Mouse (Mus musculus) limb, embryonic 12.5 days (tissue): ENCODE data around the gene Mapk3. TPM values are rescaled to one million over a fixed set of nuclear protein-coding genes. Genes with fewer than 3 reads are reported as not detected.
A peak's percentile ranks its signal among the peaks of the same experiment; 100 is the strongest.
"Not testable (repeated sequence)": the region's sequence is repeated elsewhere in the genome, so short reads cannot be mapped to it uniquely, and the experiment has no call there.

Source experiments
- ATAC-seq: fragments of 200-750 bp; cut with Nextera tagmentation; 2 replicates; pipeline ENCODE4 v1.8.0; 2017; ENCODE audit warnings: low read depth, moderate TSS enrichment; ENCODE audit not compliant: insufficient number of reproducible peaks, insufficient read depth, low FRiP score, low TSS enrichment
- H3K27ac ChIP-seq: fragments of 300-500 bp; sonication (generic); 2 replicates; pipeline ENCODE4 v1.5.1; 2016; ENCODE audit warnings: mild to moderate bottlenecking, moderate library complexity
- H3K27me3 ChIP-seq: fragments of 300-500 bp; sonication (generic); 2 replicates; pipeline ENCODE4 v1.6.1; 2016; ENCODE audit warnings: mild to moderate bottlenecking, moderate library complexity
- H3K36me3 ChIP-seq: fragments of 300-500 bp; sonication (generic); 2 replicates; pipeline ENCODE4 v1.6.1; 2016; ENCODE audit warnings: mild to moderate bottlenecking, moderate library complexity
- H3K4me1 ChIP-seq: fragments of 300-500 bp; sonication (generic); replicated peaks from 2 replicates; pipeline ENCODE4 v1.6.1; 2016
- H3K4me2 ChIP-seq: fragments of 300-500 bp; sonication (generic); 2 replicates; pipeline ENCODE4 v1.6.1; 2016; ENCODE audit warnings: mild to moderate bottlenecking, moderate library complexity
- H3K4me3 ChIP-seq: fragments of 300-500 bp; sonication (generic); replicated peaks from 2 replicates; pipeline ENCODE4 v1.5.1; 2016; ENCODE audit warnings: mild to moderate bottlenecking
- H3K9ac ChIP-seq: fragments of 300-500 bp; sonication (generic); replicated peaks from 2 replicates; pipeline ENCODE4 v1.6.1; 2016; ENCODE audit warnings: mild to moderate bottlenecking, moderate library complexity
- H3K9me3 ChIP-seq: fragments of 300-500 bp; sonication (generic); 2 replicates; pipeline ENCODE4 v1.6.1; 2016; ENCODE audit warnings: mild to moderate bottlenecking, moderate library complexity
- WGBS: fragments of 180-500 bp; shearing (Covaris S2); methylation state at CpG from one replicate; pipeline ENCODE4 v1.1.7; 2016; 5-methylcytosine and 5-hydroxymethylcytosine counted together
- polyA plus RNA-seq: library from polyadenylated mRNA; unstranded; fragments of >200 nt; fragmentation: Nextera tagmentation; extraction: Ambion mirVana; gene quantifications from 2 replicates; pipeline ENCODE4 v1.2.1, GENCODE M21; 2016

Gene Mapk3
- polyA plus RNA-seq, 1 experiment from 2014 or later: 36.4 TPM

DNA sequence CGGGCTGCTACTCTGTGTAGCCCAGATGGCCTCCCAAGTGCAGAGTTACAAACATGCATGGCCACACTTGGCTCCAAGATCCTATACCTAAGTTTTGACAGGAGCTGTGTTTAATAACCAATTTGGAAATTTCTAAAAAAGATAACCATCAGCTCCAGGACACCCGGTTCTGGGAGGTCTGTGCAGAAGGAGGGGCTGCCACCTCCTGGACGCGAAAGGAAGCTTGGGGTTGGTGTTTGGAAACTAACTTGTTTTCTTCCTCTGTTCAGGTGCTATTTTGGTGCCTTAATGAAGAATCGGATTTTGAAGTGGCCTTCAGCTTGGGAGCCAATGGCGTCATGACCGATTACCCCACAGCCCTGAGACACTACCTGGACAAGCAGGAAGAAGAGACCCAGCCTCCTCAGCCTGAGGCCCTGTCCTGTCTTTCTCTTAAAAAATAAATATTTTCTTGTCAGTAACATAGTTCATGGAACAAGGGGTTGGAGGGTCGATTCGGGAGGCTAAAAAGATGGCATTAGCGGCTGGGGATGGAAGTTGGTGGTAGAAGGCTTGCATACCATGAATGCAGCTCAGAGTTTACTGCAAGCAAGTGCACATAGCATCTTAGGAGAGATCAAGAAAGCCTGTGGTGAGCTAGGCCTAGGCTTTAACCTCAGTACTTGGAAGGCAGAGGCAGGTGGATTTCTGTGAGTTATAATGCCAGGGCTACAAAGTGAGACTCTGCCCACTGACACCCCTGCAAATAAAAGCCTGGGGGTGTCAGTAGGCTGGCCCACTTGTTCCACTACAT lies 16.0 kb downstream of the Mapk3 start:
- 82% methylated on average over 10 of the region's 10 CpGs for WGBS
- Histone ChIP-seq H3K27me3 (no peaks in the 10 kb centered on the region), H3K9ac (peak overlapping the region; percentile 85; the same call in 1 of the 2 replicates), H3K9me3 (no peaks in the 10 kb centered on the region), H3K27ac (peak overlapping the region; percentile 93), H3K36me3 (peaks cover 43% of the 10 kb centered on the region; the same call in 1 of the 2 replicates), H3K4me1 (peaks cover 28% of the 10 kb centered on the region), H3K4me2 (peak overlapping the region; percentile 90), H3K4me3 (no peak overlapping the region)
- ATAC-seq: no peak

DNA sequence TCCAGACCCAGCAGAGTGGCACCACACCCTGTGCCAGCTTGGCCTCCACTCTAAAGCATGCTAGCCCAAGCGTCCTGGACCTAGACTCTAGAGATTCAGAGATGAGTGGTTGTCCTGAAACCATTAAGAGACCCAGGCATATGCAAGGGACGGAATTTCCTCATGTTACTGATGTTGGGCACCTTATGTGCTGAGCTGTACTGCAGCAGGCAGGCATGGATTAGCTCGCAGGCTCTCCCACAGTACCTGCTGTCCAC lies 16.5 kb downstream of the Mapk3 start:
- 55% methylated on average over 3 of the region's 3 CpGs for WGBS
- Histone ChIP-seq H3K4me1 (peaks cover 30% of the 10 kb centered on the region), H3K9me3 (no peaks in the 10 kb centered on the region), H3K4me3 (peak overlapping the region; percentile 82), H3K9ac (peak overlapping the region; percentile 85), H3K27ac (peak overlapping the region; percentile 93), H3K4me2 (peak overlapping the region; percentile 90), H3K27me3 (no peaks in the 10 kb centered on the region), H3K36me3 (peaks cover 38% of the 10 kb centered on the region; the same call in 1 of the 2 replicates)
- ATAC-seq: no peak

DNA sequence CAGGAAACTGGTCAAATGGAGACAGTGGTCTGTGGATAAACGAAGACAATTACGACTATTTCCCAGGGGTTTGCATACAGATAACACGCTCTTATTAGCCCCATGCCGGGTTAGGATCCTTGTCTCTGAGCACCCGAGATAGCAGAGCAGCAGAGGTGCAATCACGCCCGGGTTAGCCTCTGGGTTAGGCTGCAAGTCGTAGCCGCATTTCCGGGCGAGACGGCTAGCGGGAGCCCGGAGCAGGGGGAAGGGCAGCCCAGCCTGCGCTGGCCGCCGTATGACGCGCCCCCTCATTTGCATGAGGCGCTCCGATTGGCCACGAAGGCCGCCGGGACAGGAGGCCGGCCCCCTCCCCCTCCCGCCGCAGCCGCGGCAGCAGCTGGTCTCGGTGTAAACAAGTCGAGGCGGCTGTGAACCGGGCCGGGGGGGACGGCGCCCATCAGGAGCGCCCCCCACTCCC lies 17.2 kb downstream of the Mapk3 start, which contains the start of gene Ypel3:
TSS of gene Ypel3 (plus strand) at position 358 of the 460 bp plus-strand sequence.
- peak within 1 kb of the TSS; percentile 93 for H3K27ac ChIP-seq
- H3K4me2 ChIP-seq: peak within 1 kb of the TSS; percentile 90
- no peaks in the 10 kb centered on the region for H3K9me3 ChIP-seq
- H3K4me3 ChIP-seq: peak within 1 kb of the TSS; percentile 82
- peaks cover 37% of the 10 kb centered on the region for H3K4me1 ChIP-seq
- ATAC-seq: peak; percentile 78
- H3K36me3 ChIP-seq: peaks cover 36% of the 10 kb centered on the region; the same call in 1 of the 2 replicates
- peak within 1 kb of the TSS; percentile 85 for H3K9ac ChIP-seq
- under 1% methylated on average over 35 of the region's 37 CpGs for WGBS
- no peaks in the 10 kb centered on the region for H3K27me3 ChIP-seq

DNA sequence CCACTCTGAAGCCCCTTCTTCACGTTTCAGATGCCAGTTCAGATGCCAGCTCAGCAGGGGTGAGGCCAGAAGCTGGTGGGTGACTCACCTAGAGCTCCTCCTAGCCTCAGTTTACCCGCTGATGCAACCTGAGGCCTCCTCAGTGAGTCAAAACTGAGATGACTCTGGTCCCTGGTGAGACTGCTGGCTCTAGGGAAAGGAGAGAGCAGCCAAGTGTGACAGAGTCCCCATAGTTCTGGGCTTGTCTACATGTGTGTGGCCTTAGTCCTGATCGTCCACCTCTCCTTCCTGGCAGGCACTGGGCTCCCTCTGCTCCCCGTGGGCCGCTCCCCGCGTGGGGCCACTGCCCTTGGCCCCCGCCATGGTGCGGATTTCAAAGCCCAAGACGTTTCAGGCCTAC lies 18.1 kb downstream of the Mapk3 start:
- Histone ChIP-seq H3K27me3 (no peaks in the 10 kb centered on the region), H3K36me3 (peaks cover 29% of the 10 kb centered on the region; the same call in 1 of the 2 replicates), H3K27ac (peak overlapping the region; percentile 93; the same call in 1 of the 2 replicates), H3K9ac (peak overlapping the region; percentile 85), H3K4me1 (peaks cover 45% of the 10 kb centered on the region), H3K4me3 (peak overlapping the region; percentile 82), H3K9me3 (no peaks in the 10 kb centered on the region), H3K4me2 (peak overlapping the region; percentile 90)
- 58% methylated on average over 10 of the region's 10 CpGs for WGBS
- ATAC-seq: no peak

DNA sequence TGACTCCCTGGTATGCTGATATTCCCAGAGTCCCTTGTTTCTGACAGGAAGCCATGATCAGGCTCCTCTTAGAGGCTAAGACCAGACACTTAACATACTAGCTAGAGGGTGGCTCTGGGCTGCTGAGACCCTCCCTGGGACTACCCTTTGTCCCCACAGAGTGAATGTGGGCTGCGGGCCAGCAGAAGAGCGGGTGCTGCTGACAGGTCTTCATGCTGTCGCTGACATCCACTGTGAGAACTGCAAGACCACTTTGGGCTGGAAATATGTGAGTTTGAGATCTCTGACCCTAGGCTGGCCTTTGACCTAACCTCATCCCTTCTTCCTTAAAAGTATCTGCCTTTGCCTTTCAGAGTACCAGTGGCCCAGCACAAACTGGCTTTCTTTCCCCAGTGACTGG lies 18.7 kb downstream of the Mapk3 start:
- ATAC-seq: no peak
- Histone ChIP-seq H3K9ac (no peak overlapping the region), H3K4me2 (peak overlapping the region; percentile 90), H3K27ac (no peak overlapping the region), H3K27me3 (no peaks in the 10 kb centered on the region), H3K36me3 (peaks cover 31% of the 10 kb centered on the region; the same call in 1 of the 2 replicates), H3K9me3 (no peaks in the 10 kb centered on the region), H3K4me1 (peaks cover 47% of the 10 kb centered on the region), H3K4me3 (no peak overlapping the region)
- WGBS: 88% methylated on average over 3 of the region's 3 CpGs

DNA sequence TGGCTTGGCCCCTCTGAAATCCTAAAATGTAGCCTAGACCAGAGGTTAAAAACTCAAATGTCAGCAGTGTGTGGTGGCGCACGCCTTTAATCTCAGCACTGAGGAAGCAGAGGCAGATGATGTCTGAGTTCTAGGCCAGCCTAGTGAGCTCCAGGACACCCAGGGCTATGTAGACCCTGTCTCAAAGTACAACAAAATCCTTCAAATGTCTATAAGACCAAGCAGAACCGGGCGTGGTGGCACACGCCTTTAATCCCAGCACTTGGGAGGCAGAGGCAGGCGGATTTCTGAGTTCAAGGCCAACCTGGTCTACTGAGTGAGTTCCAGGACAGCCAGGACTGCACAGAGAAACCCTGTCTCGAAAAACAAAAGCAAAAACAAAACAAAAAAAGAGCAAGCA lies 19.7 kb downstream of the Mapk3 start:
- peaks cover 30% of the 10 kb centered on the region for H3K36me3 ChIP-seq
- not testable (repeated sequence) for ATAC-seq, H3K9me3 ChIP-seq, H3K4me3 ChIP-seq, H3K27me3 ChIP-seq, H3K4me2 ChIP-seq, H3K27ac ChIP-seq, H3K9ac ChIP-seq
- 88% methylated on average over 7 of the region's 7 CpGs for WGBS
- H3K4me1 ChIP-seq: peaks cover 47% of the 10 kb centered on the region

DNA sequence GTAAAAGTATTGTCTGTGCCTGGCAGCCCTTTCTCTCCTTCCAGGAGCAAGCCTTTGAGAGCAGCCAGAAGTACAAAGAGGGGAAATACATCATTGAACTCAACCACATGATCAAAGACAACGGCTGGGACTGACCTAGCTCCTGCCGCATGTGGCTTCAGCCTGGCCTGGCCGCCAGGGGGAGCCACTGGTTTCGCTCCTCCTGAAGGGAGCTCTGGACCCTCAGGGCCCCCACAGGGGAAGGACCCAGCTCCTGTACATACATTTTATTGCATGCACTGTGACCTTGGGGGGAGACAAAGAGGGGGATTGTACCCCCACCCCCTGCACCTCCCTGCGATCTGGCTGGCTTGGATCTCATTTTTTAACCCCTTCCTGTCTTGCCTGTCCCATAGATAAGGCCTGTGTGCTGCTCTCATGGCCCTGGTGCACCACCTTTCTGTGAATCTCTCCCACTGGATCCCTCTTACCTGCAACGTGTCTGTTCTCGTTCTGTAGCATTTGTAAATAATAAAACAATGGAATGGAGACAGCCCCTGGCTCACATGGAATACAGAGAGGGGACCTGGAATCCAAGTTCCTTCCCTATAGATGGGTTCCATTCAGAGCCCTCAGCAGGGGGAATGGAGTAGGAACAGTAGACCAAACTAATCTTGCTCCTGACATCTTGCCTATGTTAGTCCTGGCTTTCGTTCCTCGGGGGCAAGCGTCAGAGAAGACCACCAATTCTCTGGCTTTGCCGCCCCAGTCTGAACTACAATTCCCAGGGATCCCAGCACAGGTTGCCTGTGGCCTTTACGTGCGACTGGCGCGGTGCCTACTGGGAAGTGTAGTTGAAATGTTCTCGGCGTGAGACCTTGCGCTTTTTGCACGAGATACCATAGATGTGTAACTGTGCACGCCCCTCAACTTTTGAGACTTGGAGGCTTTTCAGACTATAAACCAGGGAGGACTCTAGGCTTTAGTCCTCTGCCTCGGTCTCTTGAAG lies 20.9 kb downstream of the Mapk3 start:
- WGBS: 1% methylated on average over 21 of the region's 21 CpGs
- Histone ChIP-seq H3K4me1 (peaks cover 47% of the 10 kb centered on the region), H3K4me2 (peak overlapping the region; percentile 91), H3K4me3 (peak overlapping the region; percentile 41), H3K36me3 (peaks cover 40% of the 10 kb centered on the region), H3K27ac (peak overlapping the region; percentile 76), H3K9me3 (no peaks in the 10 kb centered on the region), H3K27me3 (no peaks in the 10 kb centered on the region), H3K9ac (peak overlapping the region; percentile 61)
- ATAC-seq: peak; percentile 63

DNA sequence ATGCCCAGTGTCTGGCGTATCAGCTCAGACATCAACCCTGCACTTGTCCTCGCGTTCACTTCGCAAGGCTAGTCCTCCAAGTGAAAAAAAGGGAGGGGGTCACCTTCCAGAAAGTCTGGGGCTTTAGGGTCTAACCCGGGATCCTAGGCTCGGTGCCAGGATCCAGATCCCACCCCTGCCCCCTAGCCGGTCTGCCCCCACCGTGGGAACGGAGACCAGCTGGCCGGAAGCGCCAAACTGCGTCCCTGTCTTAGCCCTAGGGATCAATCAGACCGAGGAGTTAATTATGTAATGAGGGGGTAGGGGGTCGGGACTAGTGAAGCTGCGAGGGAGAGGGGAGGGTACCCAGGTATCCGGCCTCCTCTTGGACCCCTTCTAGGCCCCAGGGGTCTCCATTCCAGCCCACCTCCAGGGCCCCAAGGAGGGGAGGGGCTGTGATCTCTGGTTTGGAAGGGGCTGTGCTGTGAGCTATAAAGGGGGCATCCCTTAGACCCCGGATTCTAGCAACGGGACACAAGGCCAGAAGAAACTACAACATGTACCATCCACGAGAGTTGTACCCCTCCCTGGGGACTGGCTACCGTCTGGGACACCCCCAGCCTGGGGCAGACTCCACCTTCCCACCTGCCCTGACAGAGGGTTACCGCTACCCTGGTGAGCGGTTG lies 21.7 kb downstream of the Mapk3 start, which contains the start of gene Tbx6:
TSS of gene Tbx6 (plus strand) at position 513 of the 665 bp plus-strand sequence.
- Histone ChIP-seq H3K36me3 (peaks cover 42% of the 10 kb centered on the region), H3K27ac (peak within 1 kb of the TSS; percentile 76), H3K4me2 (peak within 1 kb of the TSS; percentile 91), H3K9ac (peak within 1 kb of the TSS; percentile 61), H3K4me3 (peak within 1 kb of the TSS; percentile 41), H3K27me3 (no peaks in the 10 kb centered on the region), H3K9me3 (no peaks in the 10 kb centered on the region), H3K4me1 (peaks cover 41% of the 10 kb centered on the region)
- 0 out of 2 replicates have a peak, but pooled peaks have one; percentile 3 for ATAC-seq
- WGBS: 8% methylated on average over 22 of the region's 22 CpGs

DNA sequence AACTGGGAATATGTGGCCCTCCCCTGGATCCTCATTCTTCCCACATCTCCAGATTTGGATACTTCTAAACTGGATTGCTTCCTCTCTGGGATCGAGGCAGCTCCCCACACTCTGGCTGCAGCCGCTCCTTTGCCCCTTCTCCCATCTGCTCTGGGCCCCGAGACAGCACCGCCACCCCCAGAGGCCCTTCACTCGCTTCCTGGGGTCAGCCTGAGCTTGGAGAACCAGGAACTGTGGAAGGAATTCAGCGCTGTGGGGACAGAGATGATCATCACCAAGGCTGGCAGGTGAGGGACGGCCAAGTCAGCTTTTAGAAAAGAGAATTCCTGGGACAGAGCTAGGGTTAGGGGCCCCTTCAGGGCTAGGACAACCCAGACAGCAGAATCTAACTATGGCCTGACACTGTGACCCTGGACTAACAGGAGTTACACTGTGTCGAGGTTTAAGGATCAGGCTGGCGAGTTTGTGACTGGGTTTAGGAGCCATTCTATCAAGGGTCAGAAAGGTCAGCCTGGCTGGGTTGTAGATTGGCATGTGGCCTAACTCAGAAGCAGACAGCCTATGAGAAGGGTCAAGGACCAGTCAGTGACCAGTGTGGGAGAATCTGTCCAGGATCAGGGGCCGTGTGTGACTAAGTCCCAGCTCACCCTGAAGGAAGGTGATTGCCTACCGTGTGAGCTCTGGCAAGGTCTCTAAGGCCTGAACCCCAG lies 22.4 kb downstream of the Mapk3 start:
- Histone ChIP-seq H3K9ac (peak overlapping the region; percentile 61; the same call in 1 of the 2 replicates), H3K4me3 (peak overlapping the region; percentile 41; the same call in 1 of the 2 replicates), H3K9me3 (no peaks in the 10 kb centered on the region), H3K27ac (peak overlapping the region; percentile 64; the same call in 1 of the 2 replicates), H3K4me2 (peak overlapping the region; percentile 91), H3K4me1 (peaks cover 37% of the 10 kb centered on the region), H3K27me3 (no peaks in the 10 kb centered on the region), H3K36me3 (peaks cover 49% of the 10 kb centered on the region)
- 24% methylated on average over 11 of the region's 11 CpGs for WGBS
- ATAC-seq: no peak

DNA sequence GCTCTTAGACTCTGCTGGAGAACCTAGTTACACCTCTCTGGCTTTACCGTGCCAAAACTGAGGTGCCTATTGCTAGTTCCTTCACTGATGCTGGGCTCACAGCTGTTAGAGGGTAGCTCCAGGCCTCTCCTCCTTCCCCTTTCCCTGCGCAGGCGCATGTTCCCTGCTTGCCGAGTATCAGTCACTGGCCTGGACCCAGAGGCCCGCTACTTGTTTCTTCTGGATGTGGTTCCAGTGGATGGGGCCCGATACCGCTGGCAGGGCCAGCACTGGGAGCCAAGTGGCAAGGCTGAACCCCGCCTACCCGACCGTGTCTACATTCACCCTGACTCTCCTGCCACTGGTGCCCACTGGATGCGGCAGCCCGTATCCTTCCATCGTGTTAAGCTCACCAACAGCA lies 23.3 kb downstream of the Mapk3 start:
- no peak overlapping the region for H3K27ac ChIP-seq
- WGBS: 76% methylated on average over 13 of the region's 13 CpGs
- no peak overlapping the region; the same call in 1 of the 2 replicates for H3K9ac ChIP-seq
- no peak for ATAC-seq
- peaks cover 58% of the 10 kb centered on the region for H3K36me3 ChIP-seq
- peaks cover 30% of the 10 kb centered on the region for H3K4me1 ChIP-seq
- no peaks in the 10 kb centered on the region for H3K27me3 ChIP-seq
- H3K9me3 ChIP-seq: no peaks in the 10 kb centered on the region
- H3K4me3 ChIP-seq: no peak overlapping the region
- H3K4me2 ChIP-seq: no peak overlapping the region
